Mouse (Mus musculus): ENCODE data around the gene Lrrc8c. TPM values are rescaled to one million over a fixed set of nuclear protein-coding genes. Genes with fewer than 3 reads are reported as not detected.

The Lrrc8c gene
- polyA plus RNA-seq, 1 experiment from 2014 or later: 11.0 TPM

DNA sequence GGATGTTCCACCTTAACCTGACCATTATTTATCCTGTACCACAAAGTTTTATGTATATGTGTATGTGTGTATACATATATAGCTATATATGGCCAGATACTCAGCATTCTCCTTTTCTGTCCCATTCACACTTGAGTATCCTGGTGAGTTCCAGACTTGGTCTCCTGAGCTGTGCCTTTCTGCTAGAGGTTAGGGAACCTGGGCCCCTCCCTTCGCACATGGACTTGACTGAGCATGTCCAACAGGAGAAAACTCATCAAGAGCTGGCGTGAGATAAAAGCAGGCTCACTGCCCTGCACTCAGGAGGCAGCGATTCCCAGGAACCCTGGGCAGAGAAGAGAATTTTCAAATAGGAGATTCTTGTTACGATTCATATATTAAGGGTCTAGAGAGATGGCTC, 45.6 kb downstream of the Lrrc8c start:
- WGBS: 95% methylated on average over 4 of the region's 4 CpGs
- ATAC-seq (ENCODE audit: low FRiP score, low read depth): no peak
- H3K4me3 ChIP-seq: no peak overlapping the region
- no peaks in the 10 kb centered on the region for H3K9me3 ChIP-seq
- no peaks in the 10 kb centered on the region for H3K27me3 ChIP-seq
- H3K9ac ChIP-seq (replicated peaks): no peak overlapping the region
- H3K4me2 ChIP-seq (replicated peaks): no peak overlapping the region
- no peak overlapping the region for H3K27ac ChIP-seq (replicated peaks)
- H3K4me1 ChIP-seq: peaks cover 4% of the 10 kb centered on the region; the same call in 1 of the 2 replicates
- no peaks in the 10 kb centered on the region for H3K36me3 ChIP-seq

DNA sequence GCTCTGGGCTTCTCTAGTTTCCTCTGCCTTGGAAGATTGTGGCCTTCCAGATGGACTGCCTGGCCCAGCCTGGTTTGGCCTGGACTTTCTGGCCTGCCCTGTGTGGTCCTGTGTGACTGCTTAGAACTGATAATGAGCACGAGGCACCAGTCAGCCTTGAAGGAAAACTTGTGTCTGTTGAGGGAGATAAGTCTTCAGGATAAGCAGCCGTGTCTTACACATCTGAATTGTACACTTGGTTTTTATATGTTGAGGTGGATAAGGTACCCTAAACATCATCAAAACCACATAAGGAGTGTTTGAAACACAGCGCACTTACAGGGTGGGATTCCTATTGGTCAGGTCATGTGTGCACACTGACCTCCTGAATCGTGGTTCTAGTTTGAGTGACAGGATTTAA, 46.6 kb downstream of the Lrrc8c start:
- H3K27me3 ChIP-seq: no peaks in the 10 kb centered on the region
- no peak overlapping the region for H3K9ac ChIP-seq (replicated peaks)
- H3K36me3 ChIP-seq: no peaks in the 10 kb centered on the region
- H3K4me1 ChIP-seq: peaks cover 4% of the 10 kb centered on the region; the same call in 1 of the 2 replicates
- no peak overlapping the region for H3K4me3 ChIP-seq
- 87% methylated on average over 4 of the region's 4 CpGs for WGBS
- H3K9me3 ChIP-seq: no peaks in the 10 kb centered on the region
- ATAC-seq (ENCODE audit: low FRiP score, low read depth): no peak
- no peak overlapping the region for H3K4me2 ChIP-seq (replicated peaks)
- no peak overlapping the region for H3K27ac ChIP-seq (replicated peaks)

DNA sequence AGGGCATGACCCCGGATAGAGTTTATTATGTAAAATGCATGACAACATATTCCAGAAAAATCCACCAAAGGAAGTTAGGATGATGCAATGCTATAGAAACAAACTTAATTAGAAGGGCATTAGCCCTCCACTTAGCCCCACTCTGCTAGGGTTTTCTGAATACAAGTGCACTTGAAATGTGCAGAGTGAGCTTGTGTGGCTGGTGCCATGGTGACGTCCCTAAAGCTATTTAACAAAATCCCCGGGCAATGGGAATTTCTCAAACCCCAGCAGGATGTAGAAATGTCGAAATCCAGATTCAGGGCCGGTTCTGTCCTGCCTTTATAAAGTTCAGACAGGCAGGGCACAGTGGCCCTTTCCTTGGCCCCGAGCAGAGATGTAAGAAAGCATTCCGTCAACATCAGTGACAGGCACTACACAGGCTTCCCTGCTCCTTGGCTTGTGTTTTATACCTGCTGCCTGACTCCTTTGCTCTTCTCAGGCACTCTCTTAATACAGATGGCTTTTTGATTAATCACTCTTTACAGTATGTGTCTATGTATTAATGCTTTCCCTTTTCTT, 47.7 kb downstream of the Lrrc8c start:
- H3K27ac ChIP-seq (replicated peaks): no peak overlapping the region
- ATAC-seq (ENCODE audit: low FRiP score, low read depth): no peak

DNA sequence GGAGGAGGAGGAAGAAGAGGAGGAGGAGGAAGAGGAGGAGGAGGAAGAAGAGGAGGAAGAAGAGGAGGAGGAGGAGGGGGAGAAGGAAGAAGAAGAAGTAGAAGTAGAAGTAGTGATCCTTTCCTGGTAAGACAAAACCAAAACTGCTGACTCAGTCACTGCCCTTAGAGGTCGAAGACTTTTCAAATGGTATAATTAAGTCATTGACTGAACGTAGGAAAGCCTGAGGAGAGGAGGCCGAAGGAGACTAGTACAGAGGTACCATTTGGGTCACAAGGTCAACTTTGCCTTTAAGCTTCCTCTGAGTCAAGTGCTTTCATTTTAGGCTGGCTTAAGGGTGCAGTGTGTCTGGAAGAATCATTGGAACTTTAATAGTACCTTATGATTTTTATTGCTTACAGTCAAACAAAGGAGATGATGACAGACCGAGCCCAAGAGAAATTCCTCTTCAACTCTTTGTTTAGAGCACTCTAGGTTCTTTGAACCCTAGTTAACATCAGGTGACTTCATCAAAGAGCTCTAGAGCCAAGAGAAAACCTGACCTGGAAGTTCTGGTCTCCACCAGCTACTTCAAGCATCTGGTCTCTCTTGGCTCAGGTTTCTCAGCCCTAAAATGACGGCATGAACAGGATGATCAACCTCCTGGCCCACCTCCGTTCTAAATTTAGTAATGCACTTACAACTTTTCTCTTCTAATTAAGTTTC, 49.0 kb downstream of the Lrrc8c start:
- H3K36me3 ChIP-seq: no peaks in the 10 kb centered on the region
- H3K4me3 ChIP-seq: no peak overlapping the region
- no peak overlapping the region for H3K4me2 ChIP-seq (replicated peaks)
- no peak overlapping the region for H3K27ac ChIP-seq (replicated peaks)
- H3K4me1 ChIP-seq: peaks cover 4% of the 10 kb centered on the region; the same call in 1 of the 2 replicates
- 76% methylated on average over 6 of the region's 6 CpGs for WGBS
- no peaks in the 10 kb centered on the region for H3K9me3 ChIP-seq
- H3K9ac ChIP-seq (replicated peaks): no peak overlapping the region
- no peak for ATAC-seq (ENCODE audit: low FRiP score, low read depth)
- H3K27me3 ChIP-seq: no peaks in the 10 kb centered on the region

More for the DNA sequence above, 47.7 kb downstream of the Lrrc8c start:
- no peak overlapping the region for H3K4me3 ChIP-seq
- no peaks in the 10 kb centered on the region for H3K27me3 ChIP-seq
- no peak overlapping the region for H3K9ac ChIP-seq (replicated peaks)
- H3K4me2 ChIP-seq (replicated peaks): no peak overlapping the region
- WGBS: 46% methylated on average over 7 of the region's 7 CpGs
- H3K4me1 ChIP-seq: peaks cover 4% of the 10 kb centered on the region; the same call in 1 of the 2 replicates
- no peaks in the 10 kb centered on the region for H3K9me3 ChIP-seq
- no peaks in the 10 kb centered on the region for H3K36me3 ChIP-seq

DNA sequence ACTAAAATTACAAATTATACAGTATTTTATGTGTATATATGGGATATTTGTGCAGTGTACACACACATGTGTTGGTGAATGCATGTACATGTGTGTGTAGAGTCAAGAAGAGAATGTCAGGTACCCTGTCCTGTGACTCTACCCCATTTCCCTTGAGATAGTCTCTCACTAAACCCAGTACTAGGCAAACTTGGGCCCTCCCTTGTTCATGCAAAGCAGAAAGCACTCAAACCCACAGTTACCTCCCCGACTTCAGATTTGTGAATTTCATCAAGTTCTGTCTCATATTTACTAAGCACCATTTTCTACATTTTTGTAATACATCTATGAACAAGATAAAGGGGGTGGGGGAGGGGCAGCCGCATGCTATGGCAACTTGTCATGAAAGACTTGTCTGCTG, 50.0 kb downstream of the Lrrc8c start:
- Histone ChIP-seq H3K9ac (replicated peaks) (no peak overlapping the region), H3K27ac (replicated peaks) (no peak overlapping the region), H3K4me2 (replicated peaks) (no peak overlapping the region), H3K36me3 (no peaks in the 10 kb centered on the region), H3K9me3 (no peaks in the 10 kb centered on the region), H3K27me3 (no peaks in the 10 kb centered on the region), H3K4me3 (no peak overlapping the region), H3K4me1 (peaks cover 4% of the 10 kb centered on the region; the same call in 1 of the 2 replicates)
- ATAC-seq (ENCODE audit: low FRiP score, low read depth): no peak
- WGBS: 95% methylated on average over 2 of the region's 2 CpGs

DNA sequence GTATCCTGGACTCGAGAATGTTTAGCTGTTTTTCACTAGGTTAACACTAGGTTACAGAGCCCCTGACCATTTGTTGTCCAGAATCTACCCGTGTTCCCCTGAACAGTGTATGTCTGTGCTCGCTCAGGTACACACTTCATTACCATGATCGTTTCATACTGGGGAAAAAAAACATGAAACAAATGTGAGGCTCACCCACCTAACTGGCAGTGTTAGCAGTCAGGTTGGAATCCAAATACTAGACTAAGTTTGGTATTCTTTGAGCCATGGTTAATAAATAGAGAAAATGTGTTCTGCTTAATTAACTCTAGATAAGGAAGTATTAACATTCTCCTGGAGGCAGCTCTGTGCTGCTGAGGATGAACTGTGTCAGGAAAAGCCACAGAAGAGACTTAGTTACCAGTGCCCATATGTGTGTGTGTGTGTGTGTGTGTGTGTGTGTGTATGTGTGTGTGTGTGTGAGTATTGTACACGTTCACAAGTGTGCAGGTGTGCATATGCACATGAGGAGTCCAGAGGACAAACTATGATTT, 53.0 kb downstream of the Lrrc8c start:
- Histone ChIP-seq H3K27ac (replicated peaks) (no peak overlapping the region), H3K4me1 (no peaks in the 10 kb centered on the region), H3K27me3 (no peaks in the 10 kb centered on the region), H3K4me3 (no peak overlapping the region), H3K36me3 (no peaks in the 10 kb centered on the region), H3K9me3 (no peaks in the 10 kb centered on the region), H3K4me2 (replicated peaks) (no peak overlapping the region), H3K9ac (replicated peaks) (no peak overlapping the region)
- no peak for ATAC-seq (ENCODE audit: low FRiP score, low read depth)
- 80% methylated on average over 5 of the region's 5 CpGs for WGBS

DNA sequence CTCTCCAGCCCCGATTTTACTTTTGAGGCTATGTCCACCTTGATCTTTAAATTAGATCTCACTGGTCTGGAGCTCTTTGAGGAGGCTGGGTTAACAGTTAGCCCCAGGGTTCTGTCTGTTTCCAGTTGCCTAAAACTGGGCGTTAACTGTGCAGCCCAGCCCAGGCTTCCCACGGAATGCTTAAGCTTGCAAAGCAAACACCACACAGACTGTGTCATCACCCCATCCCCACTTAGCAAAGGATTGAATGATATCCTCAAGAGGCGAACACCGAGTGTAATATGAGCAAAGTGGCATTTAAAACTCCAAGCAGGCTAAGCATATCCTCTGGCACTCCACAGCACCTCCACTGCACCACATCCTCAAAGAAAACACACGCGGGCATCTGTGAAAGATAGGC, 53.7 kb downstream of the Lrrc8c start:
- no peak overlapping the region for H3K27ac ChIP-seq (replicated peaks)
- H3K9ac ChIP-seq (replicated peaks): no peak overlapping the region
- H3K36me3 ChIP-seq: no peaks in the 10 kb centered on the region
- H3K4me2 ChIP-seq (replicated peaks): no peak overlapping the region
- H3K9me3 ChIP-seq: no peaks in the 10 kb centered on the region
- WGBS: 70% methylated on average over 7 of the region's 7 CpGs
- H3K4me3 ChIP-seq: no peak overlapping the region
- no peak for ATAC-seq (ENCODE audit: low FRiP score, low read depth)
- no peaks in the 10 kb centered on the region for H3K27me3 ChIP-seq
- H3K4me1 ChIP-seq: no peaks in the 10 kb centered on the region

DNA sequence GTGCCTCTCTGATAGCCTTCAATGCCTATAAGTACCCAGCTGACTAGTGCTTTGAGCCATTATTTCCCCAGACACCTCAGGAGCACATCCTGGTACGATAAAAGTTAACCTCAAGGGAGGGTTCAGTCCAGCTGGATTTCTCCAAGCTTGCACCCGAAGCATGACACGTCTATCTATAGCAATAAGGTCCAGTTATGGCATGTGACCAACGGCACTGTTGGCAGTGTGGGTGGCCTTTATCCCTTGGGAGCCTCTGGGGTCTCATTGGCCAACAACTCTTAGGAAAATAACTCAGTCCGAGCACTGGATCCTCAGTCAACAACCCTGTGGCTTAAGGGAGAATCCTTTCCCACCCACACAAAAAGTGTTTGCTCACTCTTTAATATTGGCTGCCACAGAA, 55.6 kb downstream of the Lrrc8c start:
- Histone ChIP-seq H3K27me3 (no peaks in the 10 kb centered on the region), H3K9me3 (no peaks in the 10 kb centered on the region), H3K27ac (replicated peaks) (no peak overlapping the region), H3K9ac (replicated peaks) (no peak overlapping the region), H3K36me3 (no peaks in the 10 kb centered on the region), H3K4me1 (no peaks in the 10 kb centered on the region), H3K4me2 (replicated peaks) (no peak overlapping the region), H3K4me3 (no peak overlapping the region)
- no peak for ATAC-seq (ENCODE audit: low FRiP score, low read depth)
- 95% methylated on average over 5 of the region's 5 CpGs for WGBS

DNA sequence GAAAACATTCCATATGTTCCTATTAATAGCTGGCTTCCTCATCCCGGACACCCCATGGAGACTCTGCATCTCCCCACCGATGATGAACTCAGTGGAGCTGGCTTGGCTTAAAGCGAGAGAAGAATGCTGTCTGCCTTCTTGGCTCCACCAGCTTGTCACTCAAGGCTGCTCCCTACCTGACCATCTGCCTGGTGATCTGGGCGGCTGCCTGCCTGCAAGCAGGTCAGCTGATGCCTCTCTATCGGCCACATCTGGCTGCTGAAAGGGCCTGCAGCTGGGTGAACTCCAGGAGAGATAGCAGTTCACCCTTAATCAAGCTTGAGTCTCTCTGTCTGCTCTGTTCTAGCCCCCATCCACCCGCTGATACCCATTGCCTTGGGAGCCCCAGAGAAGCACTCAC, 56.7 kb downstream of the Lrrc8c start:
- Histone ChIP-seq H3K9me3 (no peaks in the 10 kb centered on the region), H3K9ac (replicated peaks) (no peak overlapping the region), H3K4me1 (no peaks in the 10 kb centered on the region), H3K36me3 (peaks cover 5% of the 10 kb centered on the region; the same call in 1 of the 2 replicates), H3K4me2 (replicated peaks) (no peak overlapping the region), H3K4me3 (no peak overlapping the region), H3K27me3 (no peaks in the 10 kb centered on the region), H3K27ac (replicated peaks) (no peak overlapping the region)
- 79% methylated on average over 6 of the region's 6 CpGs for WGBS
- no peak for ATAC-seq (ENCODE audit: low FRiP score, low read depth)

DNA sequence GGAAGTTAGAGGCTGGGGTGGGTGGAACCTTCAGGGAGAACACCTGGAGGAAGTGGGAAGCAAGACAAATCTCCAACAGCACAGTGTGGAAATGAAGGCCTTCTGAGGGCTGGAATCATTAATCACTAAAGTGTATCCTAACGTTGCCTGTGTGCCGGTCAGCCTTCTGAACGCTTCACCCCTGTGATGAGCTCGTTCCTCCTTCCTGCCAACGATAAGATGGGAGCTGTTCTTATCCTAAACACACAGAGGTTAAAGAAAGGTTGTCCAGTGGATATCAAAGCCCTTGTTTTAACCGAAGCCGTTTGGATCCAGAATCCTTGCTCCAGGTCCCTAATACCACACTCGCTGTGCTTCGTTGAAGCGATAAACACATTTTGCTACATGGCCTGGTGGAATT, 61.7 kb downstream of the Lrrc8c start:
- no peaks in the 10 kb centered on the region for H3K27me3 ChIP-seq
- WGBS: 93% methylated on average over 10 of the region's 10 CpGs

DNA sequence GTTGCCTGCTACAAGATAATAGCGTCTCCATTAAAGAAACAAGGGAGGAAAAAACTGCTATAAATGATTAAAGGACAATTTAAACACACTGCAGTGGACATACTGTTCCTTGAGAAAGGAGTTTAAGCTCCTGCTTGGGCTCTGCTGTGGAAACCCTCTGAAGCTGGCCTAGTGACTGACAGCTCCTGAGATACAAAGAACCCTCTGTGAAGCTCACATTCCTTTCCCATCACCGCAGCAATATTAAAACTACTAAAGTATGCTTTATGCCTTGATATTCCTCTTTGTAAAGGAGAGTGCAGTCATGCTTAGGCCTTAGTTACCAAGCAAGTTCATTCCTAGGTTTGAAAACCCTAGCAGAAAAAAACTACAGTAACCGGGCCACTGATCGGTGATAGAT, 66.7 kb downstream of the Lrrc8c start:
- H3K9me3 ChIP-seq: no peaks in the 10 kb centered on the region
- no peak overlapping the region for H3K4me3 ChIP-seq
- no peak overlapping the region for H3K4me2 ChIP-seq (replicated peaks)
- peaks cover 5% of the 10 kb centered on the region; the same call in 1 of the 2 replicates for H3K36me3 ChIP-seq
- ATAC-seq (ENCODE audit: low FRiP score, low read depth): peak; percentile 69; the same call in 1 of the 2 replicates
- H3K27me3 ChIP-seq: no peaks in the 10 kb centered on the region
- peaks cover 20% of the 10 kb centered on the region for H3K4me1 ChIP-seq
- H3K9ac ChIP-seq (replicated peaks): no peak overlapping the region
- WGBS: 53% methylated on average over 4 of the region's 4 CpGs
- peak overlapping the region; percentile 50 for H3K27ac ChIP-seq (replicated peaks)

More for the DNA sequence above, 61.7 kb downstream of the Lrrc8c start:
- H3K4me3 ChIP-seq: no peak overlapping the region
- H3K27ac ChIP-seq (replicated peaks): no peak overlapping the region
- no peak for ATAC-seq (ENCODE audit: low FRiP score, low read depth)
- H3K4me2 ChIP-seq (replicated peaks): no peak overlapping the region
- H3K9me3 ChIP-seq: no peaks in the 10 kb centered on the region
- peaks cover 10% of the 10 kb centered on the region; the same call in 1 of the 2 replicates for H3K36me3 ChIP-seq
- no peak overlapping the region for H3K9ac ChIP-seq (replicated peaks)
- peaks cover 13% of the 10 kb centered on the region for H3K4me1 ChIP-seq

DNA sequence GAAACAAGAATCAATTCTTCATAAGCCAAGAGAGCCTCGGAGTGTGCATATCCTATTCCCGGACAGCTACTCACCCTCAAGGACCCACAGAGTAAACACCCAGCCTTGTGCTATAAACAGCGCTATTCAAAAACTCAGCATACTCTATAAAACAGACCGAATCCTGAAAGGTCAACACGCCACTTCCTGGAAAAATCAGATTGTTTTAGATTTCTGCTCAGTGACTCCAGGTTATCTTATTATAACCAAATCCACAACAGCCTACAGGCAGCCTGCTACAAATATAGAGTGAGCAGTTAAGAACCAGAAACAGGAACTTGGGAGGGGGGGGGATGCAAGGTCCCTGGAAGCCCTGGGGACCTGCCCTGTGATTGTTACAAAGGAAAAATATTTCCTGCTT, 67.5 kb downstream of the Lrrc8c start:
- H3K9ac ChIP-seq (replicated peaks): no peak overlapping the region
- no peak overlapping the region for H3K4me2 ChIP-seq (replicated peaks)
- no peak overlapping the region; the same call in none of the 2 replicates for H3K27ac ChIP-seq (replicated peaks)
- H3K9me3 ChIP-seq: no peaks in the 10 kb centered on the region
- 67% methylated on average over 5 of the region's 5 CpGs for WGBS
- ATAC-seq (ENCODE audit: low FRiP score, low read depth): no peak
- H3K4me3 ChIP-seq: no peak overlapping the region
- H3K4me1 ChIP-seq: peaks cover 20% of the 10 kb centered on the region
- 0 out of 2 replicates have a peak, but pooled peaks cover 5% of the 10 kb centered on the region for H3K36me3 ChIP-seq
- H3K27me3 ChIP-seq: no peaks in the 10 kb centered on the region

Data from midbrain, embryonic 12.5 days (tissue).